Mouse (Mus musculus) embryonic facial prominence, embryonic 15.5 days (tissue): ENCODE measurements around the gene Sall4. TPM values are rescaled to one million over a fixed set of nuclear protein-coding genes. Genes with fewer than 3 reads are reported as not detected.

ENCODE experiments used
- ATAC-seq: fragments of 200-750 bp; cut with Nextera tagmentation; 2 replicates; pipeline ENCODE4 v1.8.0; 2017; ENCODE audit warnings: low read depth, moderate TSS enrichment; ENCODE audit not compliant: insufficient number of reproducible peaks, low FRiP score, low TSS enrichment
- H3K27ac ChIP-seq: fragments of 300-500 bp; sonication (generic); replicated peaks from 2 replicates; pipeline ENCODE4 v1.5.1; 2015; ENCODE audit warnings: mild to moderate bottlenecking, inconsistent platforms
- H3K27me3 ChIP-seq: fragments of 300-500 bp; sonication (generic); 2 replicates; pipeline ENCODE4 v1.6.1; 2015; ENCODE audit warnings: inconsistent platforms
- H3K36me3 ChIP-seq: fragments of 300-500 bp; sonication (generic); 2 replicates; pipeline ENCODE4 v1.6.1; 2015; ENCODE audit warnings: mild to moderate bottlenecking, inconsistent platforms
- H3K4me1 ChIP-seq: fragments of 300-500 bp; sonication (generic); 2 replicates; pipeline ENCODE4 v1.6.1; 2015; ENCODE audit warnings: inconsistent platforms
- H3K4me2 ChIP-seq: fragments of 300-500 bp; sonication (generic); replicated peaks from 2 replicates; pipeline ENCODE4 v1.6.1; 2015; ENCODE audit warnings: mild to moderate bottlenecking, inconsistent platforms
- H3K4me3 ChIP-seq: fragments of 300-500 bp; sonication (generic); replicated peaks from 2 replicates; pipeline ENCODE4 v1.5.1; 2015; ENCODE audit warnings: mild to moderate bottlenecking, inconsistent platforms
- H3K9ac ChIP-seq: fragments of 300-500 bp; sonication (generic); 2 replicates; pipeline ENCODE4 v1.6.1; 2015; ENCODE audit warnings: inconsistent platforms
- H3K9me3 ChIP-seq: fragments of 300-500 bp; sonication (generic); replicated peaks from 2 replicates; pipeline ENCODE4 v1.6.1; 2016; ENCODE audit warnings: inconsistent platforms
- WGBS: fragments of 180-500 bp; shearing (Covaris S2); methylation state at CpG from one replicate; pipeline ENCODE4 v1.1.7; 2015; 5-methylcytosine and 5-hydroxymethylcytosine counted together
- polyA plus RNA-seq: library from polyadenylated mRNA; unstranded; fragments of >200 nt; fragmentation: Nextera tagmentation; extraction: Ambion mirVana; gene quantifications from 2 replicates; pipeline ENCODE4 v1.2.1, GENCODE M21; 2015

Gene Sall4
- polyA plus RNA-seq, 1 experiment from 2014 or later = 0.51 TPM

DNA sequence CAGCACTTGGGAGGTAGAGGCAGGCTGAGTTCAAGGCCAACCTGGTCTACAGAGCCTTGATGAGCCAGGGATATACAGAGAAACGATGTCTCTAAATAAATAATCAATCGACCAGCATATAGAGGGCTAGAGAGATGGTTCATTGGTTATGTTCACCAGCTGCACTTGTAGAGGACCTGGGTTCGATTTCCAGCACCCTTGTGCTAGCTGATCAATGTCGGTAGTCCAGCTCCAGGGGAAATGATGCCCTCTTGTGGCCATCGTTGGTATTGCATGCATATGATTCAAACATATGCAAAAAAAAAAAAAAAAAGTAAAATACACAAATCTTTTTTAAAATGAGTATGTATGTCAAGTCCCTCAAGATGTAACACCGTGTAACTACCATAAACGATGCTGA lies 25.1 kb downstream of the Sall4 start:
- WGBS = 20% methylated on average over 7 of the region's 7 CpGs
- Histone ChIP-seq H3K36me3 (no peaks in the 10 kb centered on the region), H3K4me2 (peak overlapping the region; percentile 71; the same call in 1 of the 2 replicates), H3K9ac (no peak overlapping the region), H3K27ac (peak overlapping the region; percentile 90), H3K9me3 (no peaks in the 10 kb centered on the region), H3K4me3 (peak overlapping the region; percentile 89), H3K27me3 (no peaks in the 10 kb centered on the region), H3K4me1 (0 out of 2 replicates have a peak, but pooled peaks cover 16% of the 10 kb centered on the region)
- no peak for ATAC-seq

DNA sequence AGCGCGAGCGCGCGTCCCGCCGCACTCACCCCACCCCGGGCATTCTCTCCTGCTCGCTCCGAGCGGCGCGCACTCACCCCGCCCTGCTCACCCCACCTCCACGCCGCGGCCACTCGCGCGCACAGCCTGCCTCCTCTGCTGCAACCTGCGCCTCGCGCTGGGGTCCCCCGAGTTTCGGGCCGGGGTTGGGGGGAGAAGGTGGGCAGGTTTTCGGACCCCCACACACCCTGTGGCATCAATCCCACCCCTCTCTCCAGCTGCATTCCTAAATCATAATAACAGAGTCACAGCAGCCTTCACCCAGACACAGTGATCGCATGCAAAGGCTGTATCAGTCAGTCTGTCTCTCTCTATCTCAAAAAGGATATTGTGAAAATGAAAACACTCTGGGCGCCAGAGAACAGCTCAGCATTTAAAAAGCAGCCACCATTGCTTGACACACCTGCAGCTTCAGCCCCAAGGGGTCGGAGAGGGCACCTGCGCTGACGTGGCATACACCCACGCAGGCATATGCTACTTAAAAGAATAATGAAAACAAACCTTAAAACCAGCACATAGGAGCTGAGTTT lies 25.6 kb downstream of the Sall4 start, which contains the start of gene Atp9a:
Gene Atp9a, minus strand, starts transcription at position 351 of the 569 bp plus-strand sequence.
- Histone ChIP-seq H3K4me1 (0 out of 2 replicates have a peak, but pooled peaks cover 16% of the 10 kb centered on the region), H3K9ac (peak within 1 kb of the TSS; percentile 73), H3K9me3 (no peaks in the 10 kb centered on the region), H3K4me2 (peak within 1 kb of the TSS; percentile 71), H3K36me3 (no peaks in the 10 kb centered on the region), H3K4me3 (peak within 1 kb of the TSS; percentile 89), H3K27me3 (no peaks in the 10 kb centered on the region), H3K27ac (peak within 1 kb of the TSS; percentile 90)
- 6% methylated on average over 31 of the region's 33 CpGs for WGBS
- peak; percentile 75 for ATAC-seq

- 0 out of 2 replicates have a peak, but pooled peaks cover 16% of the 10 kb centered on the region for H3K4me1 ChIP-seq
- 0% methylated on average over 62 of the region's 108 CpGs for WGBS
- H3K36me3 ChIP-seq = no peaks in the 10 kb centered on the region
- ATAC-seq = peak; percentile 84
- peak overlapping the region; percentile 89 for H3K4me3 ChIP-seq
- peak overlapping the region; percentile 90 for H3K27ac ChIP-seq
- H3K27me3 ChIP-seq = no peaks in the 10 kb centered on the region
- peak overlapping the region; percentile 73 for H3K9ac ChIP-seq
- no peaks in the 10 kb centered on the region for H3K9me3 ChIP-seq
- peak overlapping the region; percentile 71 for H3K4me2 ChIP-seq
Observed at GRCm38 (mm10) chr2:168741273-168742058, 26.3 kb downstream of the Sall4 start.

- H3K27me3 ChIP-seq = no peaks in the 10 kb centered on the region
- ATAC-seq = no peak
- H3K9me3 ChIP-seq = no peaks in the 10 kb centered on the region
- WGBS = 85% methylated on average over 10 of the region's 10 CpGs
- 0 out of 2 replicates have a peak, but pooled peaks cover 16% of the 10 kb centered on the region for H3K4me1 ChIP-seq
- H3K4me3 ChIP-seq = peak overlapping the region; percentile 89
- H3K27ac ChIP-seq = peak overlapping the region; percentile 90; the same call in 1 of the 2 replicates
- no peaks in the 10 kb centered on the region for H3K36me3 ChIP-seq
- no peak overlapping the region for H3K9ac ChIP-seq
- H3K4me2 ChIP-seq = peak overlapping the region; percentile 71
Observed at GRCm38 (mm10) chr2:168740496-168740895, 27.2 kb downstream of the Sall4 start.

GRCm38 (mm10) chr2:168738854-168739253 lies 28.9 kb downstream of the Sall4 start:
- 100% methylated on average over 1 of the region's 1 CpGs for WGBS
- no peaks in the 10 kb centered on the region for H3K36me3 ChIP-seq
- no peak for ATAC-seq

GRCm38 (mm10) chr2:168737878-168738277 lies 29.9 kb downstream of the Sall4 start:
- WGBS = 72% methylated on average over 10 of the region's 10 CpGs
- Histone ChIP-seq H3K36me3 (no peaks in the 10 kb centered on the region), H3K9me3 (no peaks in the 10 kb centered on the region), H3K27ac (no peak overlapping the region), H3K9ac (no peak overlapping the region), H3K27me3 (no peaks in the 10 kb centered on the region), H3K4me1 (peaks cover 23% of the 10 kb centered on the region; the same call in 1 of the 2 replicates), H3K4me2 (no peak overlapping the region), H3K4me3 (no peak overlapping the region)
- no peak for ATAC-seq

More at GRCm38 (mm10) chr2:168738854-168739253, 28.9 kb downstream of the Sall4 start:
- Histone ChIP-seq H3K4me2 (no peak overlapping the region), H3K9me3 (no peaks in the 10 kb centered on the region), H3K27me3 (no peaks in the 10 kb centered on the region), H3K4me1 (peaks cover 22% of the 10 kb centered on the region; the same call in 1 of the 2 replicates), H3K9ac (no peak overlapping the region), H3K4me3 (no peak overlapping the region), H3K27ac (no peak overlapping the region)

DNA sequence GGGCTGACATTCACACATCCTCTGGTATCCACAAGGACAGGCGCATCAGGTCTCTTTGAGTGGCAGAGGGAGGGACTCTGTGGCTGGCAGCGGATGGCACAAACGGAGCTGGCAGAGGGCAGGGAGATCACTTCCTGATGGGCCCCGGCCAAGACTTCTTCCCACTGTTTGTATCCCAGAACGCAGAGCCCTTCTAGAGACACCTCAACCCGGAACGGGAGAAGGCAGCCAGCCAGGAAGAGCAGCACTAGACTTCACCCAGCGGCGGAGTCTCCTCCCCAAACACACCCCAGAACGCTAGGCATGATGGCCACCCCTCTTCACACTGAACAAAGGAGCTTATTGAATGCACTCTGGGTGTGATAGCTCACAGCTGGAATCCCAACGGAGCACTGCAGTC lies 33.7 kb downstream of the Sall4 start:
- no peaks in the 10 kb centered on the region for H3K36me3 ChIP-seq
- H3K9ac ChIP-seq = no peak overlapping the region
- no peak overlapping the region for H3K4me3 ChIP-seq
- no peak for ATAC-seq
- no peak overlapping the region for H3K27ac ChIP-seq
- H3K4me1 ChIP-seq = peaks cover 7% of the 10 kb centered on the region; the same call in 1 of the 2 replicates
- no peak overlapping the region for H3K4me2 ChIP-seq
- 50% methylated on average over 11 of the region's 11 CpGs for WGBS
- H3K9me3 ChIP-seq = no peaks in the 10 kb centered on the region
- H3K27me3 ChIP-seq = no peaks in the 10 kb centered on the region

DNA sequence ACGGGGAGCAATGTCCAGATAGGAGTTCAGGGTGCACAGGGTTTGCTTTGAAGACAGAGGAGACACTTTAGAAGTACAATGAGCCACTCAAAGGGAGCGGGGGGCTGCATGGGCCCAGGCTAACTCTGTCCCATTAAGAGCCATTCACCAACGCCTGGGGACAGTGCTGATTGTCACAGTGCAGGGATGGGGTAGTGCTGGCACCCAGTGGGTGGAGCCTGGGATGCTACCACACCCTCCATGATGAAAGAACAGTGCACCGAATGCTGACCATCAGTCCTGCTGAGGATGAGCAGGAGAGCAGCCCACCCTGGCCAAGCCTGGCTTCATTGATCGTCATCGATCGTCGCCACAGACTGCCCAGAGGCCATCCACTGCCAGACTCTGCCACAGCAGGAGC lies 36.5 kb downstream of the Sall4 start:
- Histone ChIP-seq H3K4me3 (no peak overlapping the region), H3K27ac (no peak overlapping the region), H3K4me1 (peaks cover 8% of the 10 kb centered on the region; the same call in 1 of the 2 replicates), H3K36me3 (no peaks in the 10 kb centered on the region), H3K4me2 (no peak overlapping the region), H3K9me3 (no peaks in the 10 kb centered on the region), H3K27me3 (no peaks in the 10 kb centered on the region), H3K9ac (no peak overlapping the region)
- WGBS = 63% methylated on average over 8 of the region's 8 CpGs
- ATAC-seq = no peak

DNA sequence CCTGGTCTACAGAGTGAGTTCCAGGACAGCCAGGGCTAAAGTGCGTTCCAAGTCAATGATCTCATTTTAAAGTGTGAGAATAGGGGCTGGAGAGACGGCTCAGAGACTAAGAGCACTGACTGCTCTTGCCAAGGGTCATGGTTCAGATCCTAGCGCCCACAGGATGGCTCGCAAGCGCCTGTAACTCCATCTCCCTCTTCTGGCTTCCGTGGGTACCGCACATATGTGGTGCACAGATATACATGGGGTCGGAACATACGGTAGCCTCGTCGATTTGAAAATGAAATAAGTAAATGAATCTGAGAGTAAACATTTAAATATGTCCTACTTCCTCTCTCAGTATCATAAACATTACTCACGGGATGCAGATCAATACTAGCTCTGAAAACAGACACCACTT lies 38.0 kb downstream of the Sall4 start:
- peaks cover 11% of the 10 kb centered on the region; the same call in 1 of the 2 replicates for H3K4me1 ChIP-seq
- H3K36me3 ChIP-seq = no peaks in the 10 kb centered on the region
- ATAC-seq = no peak
- H3K9me3 ChIP-seq = no peaks in the 10 kb centered on the region
- H3K27ac ChIP-seq = no peak overlapping the region
- no peaks in the 10 kb centered on the region for H3K27me3 ChIP-seq
- WGBS = 79% methylated on average over 12 of the region's 12 CpGs
- no peak overlapping the region for H3K4me2 ChIP-seq
- no peak overlapping the region for H3K9ac ChIP-seq
- no peak overlapping the region for H3K4me3 ChIP-seq

DNA sequence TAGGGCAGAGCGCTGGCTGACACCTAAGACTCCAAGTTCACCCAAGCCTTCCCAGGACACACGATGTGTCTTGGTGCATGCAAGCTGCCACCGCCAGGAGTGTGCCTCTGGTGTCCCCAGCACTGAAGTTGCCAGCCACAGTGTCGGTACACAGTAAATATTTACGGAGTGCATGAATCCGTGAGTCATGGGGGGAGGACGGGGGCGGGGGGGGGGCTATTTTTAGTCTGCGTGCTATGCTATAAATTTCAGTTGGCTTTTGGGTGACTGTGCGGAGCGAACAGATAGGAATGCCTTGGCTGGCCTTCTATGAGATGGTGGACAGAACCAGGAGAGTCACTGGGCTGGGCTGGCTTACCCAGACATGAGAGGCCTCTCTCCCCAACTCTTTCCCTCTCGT lies 39.7 kb downstream of the Sall4 start:
- H3K9ac ChIP-seq = no peak overlapping the region
- 0 out of 2 replicates have a peak, but pooled peaks cover 4% of the 10 kb centered on the region for H3K4me1 ChIP-seq
- no peak overlapping the region for H3K4me3 ChIP-seq
- ATAC-seq = no peak
- H3K27ac ChIP-seq = no peak overlapping the region
- H3K36me3 ChIP-seq = no peaks in the 10 kb centered on the region
- WGBS = 81% methylated on average over 12 of the region's 12 CpGs
- H3K9me3 ChIP-seq = 0 out of 2 replicates have a peak, but pooled peaks cover 3% of the 10 kb centered on the region
- no peaks in the 10 kb centered on the region for H3K27me3 ChIP-seq
- H3K4me2 ChIP-seq = no peak overlapping the region

DNA sequence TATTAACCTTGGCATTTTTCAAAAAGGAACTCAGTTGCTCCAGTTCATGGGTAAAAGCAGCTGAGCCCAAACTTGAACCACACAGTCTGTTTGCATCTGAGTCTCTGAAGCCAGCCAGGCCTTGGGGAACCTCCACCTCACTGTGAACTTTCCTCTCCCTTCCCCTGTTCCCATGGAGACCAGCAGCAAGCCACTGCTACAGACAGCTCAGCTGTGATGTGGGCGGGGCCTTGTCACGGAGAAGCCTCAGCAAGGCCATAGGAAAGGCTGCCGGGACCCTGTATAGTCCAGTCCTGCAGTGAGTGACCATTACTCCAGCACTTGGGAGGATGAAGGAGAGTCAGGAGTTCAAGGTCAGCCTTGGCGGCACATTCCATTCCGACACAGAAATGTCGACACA lies 41.7 kb downstream of the Sall4 start:
- 0 out of 2 replicates have a peak, but pooled peaks cover 4% of the 10 kb centered on the region for H3K4me1 ChIP-seq
- H3K27me3 ChIP-seq = no peaks in the 10 kb centered on the region
- H3K36me3 ChIP-seq = no peaks in the 10 kb centered on the region
- no peak overlapping the region for H3K4me2 ChIP-seq
- no peak overlapping the region for H3K9ac ChIP-seq
- WGBS = 57% methylated on average over 6 of the region's 6 CpGs
- ATAC-seq = no peak; the same call in 1 of the 2 replicates
- no peak overlapping the region for H3K27ac ChIP-seq
- no peak overlapping the region for H3K4me3 ChIP-seq
- 0 out of 2 replicates have a peak, but pooled peaks cover 5% of the 10 kb centered on the region for H3K9me3 ChIP-seq
